Mouse (Mus musculus) CH12.LX (cell line): ENCODE data around the gene Itih5. TPM values are rescaled to one million over a fixed set of nuclear protein-coding genes. Genes with fewer than 3 reads are reported as not detected.
A peak's percentile ranks its signal among the peaks of the same experiment; 100 is the strongest.

Source experiments
- DNase-seq: peaks from one replicate; pipeline ENCODE4 v3.0.0-alpha.2; 2013; ENCODE audit errors: extremely low read depth
- H3K27ac ChIP-seq: 2 replicates; pipeline ENCODE4 v1.5.1; 2012; ENCODE audit warnings: low read depth, mild to moderate bottlenecking, control low read depth, moderate library complexity; ENCODE audit not compliant: insufficient read depth
- H3K27me3 ChIP-seq: replicated peaks from 2 replicates; pipeline ENCODE3; 2012; ENCODE audit warnings: inconsistent platforms
- H3K36me3 ChIP-seq, 2 experiments: replicated peaks in 1 of 2; 2 replicates each; pipeline versions ENCODE3 to v1.6.1; 2012; ENCODE audit warnings: inconsistent platforms in 1 of 2, low read length in 1 of 2, mild to moderate bottlenecking in 1 of 2, mixed read lengths in 1 of 2, moderate library complexity in 1 of 2; ENCODE audit not compliant: control insufficient read depth in 1 of 2, insufficient read depth in 1 of 2
- H3K4me1 ChIP-seq, 2 experiments: 2 replicates each; pipeline ENCODE4 v1.6.1; 2012; ENCODE audit warnings: inconsistent platforms in 1 of 2, moderate library complexity in 1 of 2; ENCODE audit not compliant: insufficient read depth in 2 of 2, control insufficient read depth in 1 of 2
- H3K4me2 ChIP-seq: 2 replicates; pipeline ENCODE4 v1.6.1; 2012; ENCODE audit warnings: low read depth, mild to moderate bottlenecking, control low read depth; ENCODE audit not compliant: poor library complexity, insufficient read depth, severe bottlenecking
- H3K4me3 ChIP-seq, 3 experiments: fragments of 150-350 bp in 1 of 3; sonication (generic) in 1 of 3; replicated peaks in 1 of 3; 2 replicates each; pipeline versions ENCODE3 to v1.5.1; 2011 to 2012; ENCODE audit warnings: low read depth in 2 of 3, low read length in 2 of 3, mild to moderate bottlenecking in 2 of 3, moderate library complexity in 2 of 3, control low read depth in 1 of 3, improper control_type of control experiment in 1 of 3, inconsistent platforms in 1 of 3, mixed read lengths in 1 of 3; ENCODE audit not compliant: poor library complexity in 1 of 3
- H3K79me2 ChIP-seq: replicated peaks from 2 replicates; pipeline ENCODE4 v1.6.1; 2012; ENCODE audit warnings: mild to moderate bottlenecking, moderate library complexity; ENCODE audit not compliant: control insufficient read depth, poor library complexity, insufficient read depth, severe bottlenecking; ENCODE audit errors: extremely low read depth
- H3K9ac ChIP-seq: 2 replicates; pipeline ENCODE4 v1.6.1; 2012; ENCODE audit warnings: low read depth, mild to moderate bottlenecking, control low read depth, moderate library complexity; ENCODE audit not compliant: insufficient read depth
- H3K9me3 ChIP-seq: replicated peaks from 2 replicates; pipeline ENCODE3; 2012; ENCODE audit warnings: low read length, inconsistent platforms, mixed read lengths
- BHLHE40 ChIP-seq: IDR thresholded peaks from 2 replicates; pipeline ENCODE4 v1.6.1; 2011; ENCODE audit warnings: mild to moderate bottlenecking, low read depth, low read length, improper control_type of control experiment
- CHD1 ChIP-seq: IDR thresholded peaks from 2 replicates; pipeline ENCODE4 v1.6.1; 2012; ENCODE audit warnings: low read depth, low read length, improper control_type of control experiment, inconsistent platforms
- CHD2 ChIP-seq: IDR thresholded peaks from 2 replicates; pipeline ENCODE4 v1.6.1; 2011; ENCODE audit warnings: low read length, improper control_type of control experiment
- CTCF ChIP-seq, 2 experiments: IDR thresholded peaks in 1 of 2; conservative IDR thresholded peaks in 1 of 2; 2 replicates each; pipeline ENCODE4 v1.5.1; 2011 to 2012; ENCODE audit warnings: low read depth in 2 of 2, low read length in 2 of 2, improper control_type of control experiment in 1 of 2, inconsistent platforms in 1 of 2, mild to moderate bottlenecking in 1 of 2, moderate library complexity in 1 of 2
- ETS1 ChIP-seq: conservative IDR thresholded peaks from 2 replicates; pipeline ENCODE4 v1.6.1; 2012; ENCODE audit warnings: low read depth, mild to moderate bottlenecking, inconsistent platforms, low read length, improper control_type of control experiment, moderate library complexity
- IRF4 ChIP-seq: IDR thresholded peaks from 2 replicates; pipeline ENCODE4 v1.6.1; 2014; ENCODE audit warnings: low read depth, mild to moderate bottlenecking, inconsistent platforms, low read length, improper control_type of control experiment
- JUND ChIP-seq: conservative IDR thresholded peaks from 2 replicates; pipeline ENCODE4 v1.6.1; 2011; ENCODE audit warnings: low read depth, low read length, improper control_type of control experiment
- KAT2A ChIP-seq: IDR thresholded peaks from 2 replicates; pipeline ENCODE4 v1.6.1; 2012; ENCODE audit warnings: low read length, improper control_type of control experiment, inconsistent platforms; ENCODE audit not compliant: insufficient replicate concordance
- MAFK ChIP-seq: IDR thresholded peaks from 2 replicates; pipeline ENCODE4 v1.6.1; 2011; ENCODE audit warnings: low read length, improper control_type of control experiment; ENCODE audit not compliant: insufficient replicate concordance
- MAX ChIP-seq: IDR thresholded peaks from 2 replicates; pipeline ENCODE4 v1.6.1; 2011; ENCODE audit warnings: low read length, improper control_type of control experiment
- MAZ ChIP-seq: IDR thresholded peaks from 2 replicates; pipeline ENCODE4 v1.6.1; 2012; ENCODE audit warnings: low read depth, mild to moderate bottlenecking, inconsistent platforms, low read length, improper control_type of control experiment, moderate library complexity
- MXI1 ChIP-seq: IDR thresholded peaks from 2 replicates; pipeline ENCODE4 v1.6.1; 2011; ENCODE audit warnings: mild to moderate bottlenecking, low read depth, low read length, improper control_type of control experiment
- NELFE ChIP-seq: IDR thresholded peaks from 2 replicates; pipeline ENCODE4 v1.6.1; 2011; ENCODE audit warnings: low read depth, low read length, improper control_type of control experiment
- NRF1 ChIP-seq: IDR thresholded peaks from 2 replicates; pipeline ENCODE4 v1.6.1; 2014; ENCODE audit warnings: low read depth, mild to moderate bottlenecking, inconsistent platforms, low read length, improper control_type of control experiment, moderate library complexity
- POLR2A ChIP-seq: IDR thresholded peaks from 2 replicates; pipeline ENCODE4 v1.6.1; 2011; ENCODE audit warnings: low read depth, mild to moderate bottlenecking, improper control_type of control experiment, low read length
- POLR2AphosphoS2 ChIP-seq: IDR thresholded peaks from 2 replicates; pipeline ENCODE4 v1.6.1; 2011; ENCODE audit warnings: low read depth, low read length, improper control_type of control experiment
- RAD21 ChIP-seq: IDR thresholded peaks from 2 replicates; pipeline ENCODE4 v1.6.1; 2011; ENCODE audit warnings: low read depth, mild to moderate bottlenecking, low read length, improper control_type of control experiment, moderate library complexity
- SMC3 ChIP-seq: IDR thresholded peaks from 2 replicates; pipeline ENCODE4 v1.6.1; 2011; ENCODE audit warnings: low read depth, low read length, improper control_type of control experiment
- TBP ChIP-seq: conservative IDR thresholded peaks from 2 replicates; pipeline ENCODE4 v1.6.1; 2011; ENCODE audit warnings: low read depth, low read length, improper control_type of control experiment
- TCF12 ChIP-seq: IDR thresholded peaks from 2 replicates; pipeline ENCODE4 v1.6.1; 2014; ENCODE audit warnings: low read depth, mild to moderate bottlenecking, inconsistent platforms, low read length, improper control_type of control experiment
- UBTF ChIP-seq: IDR thresholded peaks from 2 replicates; pipeline ENCODE4 v1.6.1; 2012; ENCODE audit warnings: low read depth, mild to moderate bottlenecking, inconsistent platforms, low read length, improper control_type of control experiment, moderate library complexity
- USF1 ChIP-seq: IDR thresholded peaks from 2 replicates; pipeline ENCODE4 v1.6.1; 2014; ENCODE audit warnings: low read depth, mild to moderate bottlenecking, inconsistent platforms, low read length, improper control_type of control experiment
- ZC3H11A ChIP-seq: IDR thresholded peaks from 2 replicates; pipeline ENCODE4 v1.6.1; 2012; ENCODE audit warnings: low read depth, mild to moderate bottlenecking, inconsistent platforms, low read length, improper control_type of control experiment
- ZKSCAN1 ChIP-seq: IDR thresholded peaks from 2 replicates; pipeline ENCODE4 v1.6.1; 2012; ENCODE audit warnings: low read depth, inconsistent platforms, low read length, improper control_type of control experiment, borderline replicate concordance
- ZNF384 ChIP-seq: IDR thresholded peaks from 2 replicates; pipeline ENCODE4 v1.6.1; 2012; ENCODE audit warnings: low read depth, low read length, improper control_type of control experiment, inconsistent platforms
- dilution Hi-C: fragments of 300-500 bp; cut with MboI; formaldehyde crosslinking; loops from 2 replicates; pipeline ENCODE4 v1.14.3; 2020; ENCODE audit warnings: low sequenced_read_pairs; ENCODE audit not compliant: extremely low pct_unique_long_range_greater_than_20kb, extremely low pct_ligation_motif_present
- in situ Hi-C: fragments of 300-500 bp; cut with MboI; formaldehyde crosslinking; loops from 3 replicates; pipeline ENCODE4 v1.14.3; 2019; ENCODE audit warnings: low sequenced_read_pairs, low pct_ligation_motif_present, low pct_unique_long_range_greater_than_20kb, mixed read lengths
- polyA plus RNA-seq: library from polyadenylated mRNA; unstranded; fragments of >175 nt; gene quantifications from 2 replicates; pipeline ENCODE4 v1.2.1, GENCODE M21; 2012; ENCODE audit warnings: low read depth; ENCODE audit not compliant: insufficient read length
- total RNA-seq, 2 experiments: library from RNA; depleted of rRNA; stranded (reverse); fragments of 300-350 nt in 1 of 2; fragments of >200 nt in 1 of 2; gene quantifications; 2 replicates each; pipeline ENCODE4 v1.2.3; 2012 to 2014

The Itih5 gene
- total and polyA plus RNA-seq, 3 experiments, result 0.08 to 0.30 (median 0.11) TPM

DNA sequence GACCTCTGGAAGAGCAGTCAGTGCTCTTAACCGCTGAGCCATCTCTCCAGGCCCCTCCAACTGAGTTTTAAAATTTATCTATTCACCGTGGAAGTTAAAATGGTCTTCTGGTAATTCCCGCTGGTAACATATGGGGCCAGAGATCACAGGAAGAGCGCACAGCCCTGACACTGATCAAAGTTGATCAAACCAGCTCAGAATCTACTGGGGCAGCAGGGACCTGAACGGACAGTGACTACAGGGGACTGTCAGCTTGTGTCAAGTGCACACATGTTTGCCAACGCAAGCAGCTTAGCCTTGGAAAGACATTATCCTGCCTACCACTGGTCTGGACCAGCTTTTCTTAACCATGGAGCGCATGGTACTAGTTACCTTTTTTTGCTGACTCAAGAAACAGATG lies 136.7 kb downstream of the Itih5 start:
- dilution Hi-C loops (no loop called here), in situ Hi-C loops (loop anchor here (5.0 to 10.0 kb wide), 2 partner anchors 145 to 193 kb away; no protein-coding TSS in a partner anchor)

DNA sequence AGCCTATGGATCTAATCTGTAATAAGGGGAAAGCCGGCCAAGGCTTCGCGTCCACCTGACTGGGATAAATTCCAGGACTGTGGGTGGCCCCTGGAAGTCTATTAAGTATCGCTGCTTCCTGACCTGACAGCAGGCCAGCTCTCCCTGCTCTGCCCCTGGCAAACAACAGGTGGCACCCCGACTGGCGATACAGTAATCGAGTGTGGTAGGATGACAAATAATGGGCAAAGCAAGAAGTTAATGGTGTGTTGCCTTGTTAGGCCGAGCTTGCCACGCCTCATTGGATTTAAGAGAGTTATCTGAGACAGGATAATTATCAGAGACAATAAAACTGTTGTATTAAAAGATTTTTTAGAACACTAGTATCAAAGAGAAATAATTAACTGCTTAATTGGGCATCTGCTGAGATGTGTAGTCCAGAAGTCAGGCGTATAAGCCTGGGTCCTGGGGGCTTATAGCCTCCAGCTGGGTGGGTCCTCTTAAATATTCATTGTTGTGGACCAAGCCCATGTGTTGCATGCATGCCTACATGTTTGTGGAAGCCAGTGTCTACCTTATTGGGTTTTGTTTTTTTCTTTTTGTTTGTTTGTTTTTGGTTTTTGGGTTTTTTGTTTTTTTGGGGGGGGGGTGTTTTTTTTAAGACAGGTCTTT lies 140.3 kb downstream of the Itih5 start:
- dilution Hi-C loops, result no loop called here
- DNase-seq, result no peak
- in situ Hi-C loops, result loop anchor here (5.0 to 10.0 kb wide), 2 partner anchors 149 to 196 kb away; no protein-coding TSS in a partner anchor

More for the DNA sequence above, 136.7 kb downstream of the Itih5 start:
- no peak overlapping the region for H3K4me2 ChIP-seq
- no peaks in the 10 kb centered on the region for H3K9me3 ChIP-seq
- no peaks in the 10 kb centered on the region for H3K4me1 ChIP-seq
- no peaks in the 10 kb centered on the region for H3K79me2 ChIP-seq
- no peaks in the 10 kb centered on the region for H3K36me3 ChIP-seq
- H3K4me3 ChIP-seq, result no peak overlapping the region
- H3K9ac ChIP-seq, result no peak overlapping the region
- TF ChIP-seq IRF4 (no peak), MAX (no peak), KAT2A (no peak), BHLHE40 (no peak), MAFK (no peak), UBTF (no peak), MXI1 (no peak), CHD2 (no peak), NELFE (no peak), POLR2AphosphoS2 (no peak), USF1 (no peak), POLR2A (no peak), CHD1 (no peak), ZC3H11A (no peak), ETS1 (no peak), TCF12 (no peak), TBP (no peak), MAZ (no peak)
- DNase-seq, result no peak
- H3K27me3 ChIP-seq, result no peaks in the 10 kb centered on the region
- H3K27ac ChIP-seq, result no peak overlapping the region

More for the DNA sequence above, 140.3 kb downstream of the Itih5 start:
- Histone ChIP-seq H3K79me2 (no peaks in the 10 kb centered on the region), H3K9me3 (no peaks in the 10 kb centered on the region), H3K4me3 (no peak overlapping the region), H3K4me2 (no peak overlapping the region), H3K4me1 (no peaks in the 10 kb centered on the region), H3K27me3 (no peaks in the 10 kb centered on the region), H3K27ac (no peak overlapping the region), H3K9ac (no peak overlapping the region), H3K36me3 (no peaks in the 10 kb centered on the region)
- TF ChIP-seq NRF1 (no peak), JUND (no peak), MXI1 (no peak), TBP (no peak), RAD21 (peak; percentile 14), ZKSCAN1 (no peak), TCF12 (no peak), CTCF (conservative IDR thresholded peaks at IDR 0.05 in 1 of 2, IDR thresholded peaks at IDR 0.05 in 1 of 2; ENCODE audit: low read depth in 2 of 2, low read length in 2 of 2) (peak in 1 of 2 experiments; percentile 48; a peak in 2 of 4 replicates), ETS1 (no peak), NELFE (no peak), CHD1 (no peak), SMC3 (peak; percentile 44), ZNF384 (no peak)
